Mouse (Mus musculus): ENCODE measurements at regions not wholly inside any gene's neighbourhood (a gene's known extent, or its start where the extent isn't known, plus 50 kb on each side); places are given as distances from the start of the nearest gene placed in this dataset.

DNA sequence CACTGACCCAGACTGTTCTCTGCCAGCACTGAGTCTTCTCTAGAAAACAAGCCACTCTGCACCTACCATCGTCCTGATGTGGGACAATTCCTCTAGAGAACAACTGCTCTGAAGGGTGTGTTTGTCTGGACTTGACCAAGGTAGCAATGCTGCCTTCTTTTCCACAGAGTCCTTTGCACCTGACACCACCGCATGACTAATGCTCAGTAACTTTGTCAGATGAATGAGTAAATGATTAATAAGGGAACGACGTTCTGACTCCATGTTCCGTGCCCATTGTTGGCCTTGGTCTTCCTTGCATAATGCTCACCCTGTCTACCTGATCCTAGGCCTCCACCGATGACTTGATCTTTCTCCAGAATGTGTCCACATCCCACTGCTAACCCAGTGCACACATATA, 67.2 kb upstream of the Frmd6 start:
- TF ChIP-seq CTCF (IDR thresholded peaks at IDR 0.05; ENCODE audit: control insufficient read depth, insufficient read depth, low read length) (no peak), POLR2A (IDR thresholded peaks at IDR 0.05; ENCODE audit: borderline replicate concordance, control insufficient read depth, low read depth, low read length) (no peak)
